ENCODE assay signal across 8 mouse cellular contexts in genomic region chr7:139249406-139250210, GRCm38 (mm10). TPM values are rescaled to one million over a fixed set of nuclear protein-coding genes. Genes with fewer than 3 reads are reported as not detected.
DNase-seq lines count a peak whose midpoint lies in the region; ATAC-seq and TF ChIP-seq lines count a peak whose summit lies in the region.

No protein-coding gene starts in this region.

- H3K4me1 ChIP-seq in heart, embryonic 15.5 days (replicated peaks), result peaks cover 77% of the 10 kb centered on the region
- H3K4me1 ChIP-seq in bone marrow macrophage, adult 2 months (ENCODE audit: control insufficient read depth, insufficient read depth, low read length), result peaks cover 31% of the 10 kb centered on the region
- H3K4me1 ChIP-seq in hindbrain, embryonic 12.5 days, result peaks cover 43% of the 10 kb centered on the region
- H3K4me1 ChIP-seq in midbrain, embryonic 12.5 days, result peaks cover 28% of the 10 kb centered on the region

- H3K9me3 ChIP-seq in heart, embryonic 15.5 days (replicated peaks), result no peaks in the 10 kb centered on the region
- no peaks in the 10 kb centered on the region for H3K9me3 ChIP-seq in hindbrain, embryonic 12.5 days (replicated peaks)
- H3K9me3 ChIP-seq in midbrain, embryonic 12.5 days, result no peaks in the 10 kb centered on the region

- 25% methylated on average over 7 of the region's 7 CpGs for WGBS in heart, embryonic 15.5 days
- 41% methylated on average over 7 of the region's 7 CpGs for whole genome bisulfite sequencing in hindbrain, embryonic 12.5 days
- WGBS in midbrain, embryonic 12.5 days, result 39% methylated on average over 7 of the region's 7 CpGs

- no peak for ATAC-seq in heart, embryonic 15.5 days (replicated peaks; ENCODE audit: insufficient number of reproducible peaks, insufficient read depth, low FRiP score, low read depth)
- ATAC-seq in hindbrain, embryonic 12.5 days (ENCODE audit: low FRiP score), result no peak
- peak; percentile 21; the same call in 1 of the 2 replicates for ATAC-seq in midbrain, embryonic 12.5 days (ENCODE audit: low FRiP score, low read depth)

- H3K36me3 ChIP-seq in heart, embryonic 15.5 days, result peaks cover under 1% of the 10 kb centered on the region; the same call in 1 of the 2 replicates
- H3K36me3 ChIP-seq in hindbrain, embryonic 12.5 days, result no peaks in the 10 kb centered on the region
- no peaks in the 10 kb centered on the region for H3K36me3 ChIP-seq in midbrain, embryonic 12.5 days

- no peak for TF ChIP-seq POLR2A in bone marrow macrophage, adult 2 months (IDR thresholded peaks at IDR 0.05; ENCODE audit: borderline replicate concordance, low read depth, low read length)

- DNase-seq in heart, adult 11 months, result no peak
- DNase-seq in urinary bladder, postnatal 4 days (ENCODE audit: low spot score in 2 of 2), result no peak
- no peak for DNase-seq in gastrocnemius, postnatal 10 days
- DNase-seq in layer of hippocampus, adult 9-10 months (ENCODE audit: low spot score), result no peak

- H3K27me3 ChIP-seq in heart, embryonic 15.5 days, result no peaks in the 10 kb centered on the region
- peaks cover 54% of the 10 kb centered on the region for H3K27me3 ChIP-seq in hindbrain, embryonic 12.5 days
- peaks cover 68% of the 10 kb centered on the region for H3K27me3 ChIP-seq in midbrain, embryonic 12.5 days

- no peak for TF ChIP-seq CTCF in bone marrow macrophage, adult 2 months (IDR thresholded peaks at IDR 0.05; ENCODE audit: low read depth, low read length)

- H3K4me3 ChIP-seq in heart, embryonic 15.5 days, result peak overlapping the region; percentile 77
- peak overlapping the region; percentile 89 for H3K4me3 ChIP-seq in bone marrow macrophage, adult 2 months (ENCODE audit: insufficient read depth, low read length)
- H3K4me3 ChIP-seq in hindbrain, embryonic 12.5 days, result peak overlapping the region; percentile 64; the same call in 1 of the 2 replicates
- H3K4me3 ChIP-seq in midbrain, embryonic 12.5 days, result no peak overlapping the region

- H3K9ac ChIP-seq in heart, embryonic 15.5 days, result no peak overlapping the region
- H3K9ac ChIP-seq in hindbrain, embryonic 12.5 days, result 0 out of 2 replicates have a peak overlapping the region, but pooled peaks have one; percentile 76
- H3K9ac ChIP-seq in midbrain, embryonic 12.5 days (replicated peaks), result no peak overlapping the region

- H3K4me2 ChIP-seq in heart, embryonic 15.5 days, result peak overlapping the region; percentile 92
- peak overlapping the region; percentile 95 for H3K4me2 ChIP-seq in hindbrain, embryonic 12.5 days (replicated peaks)
- H3K4me2 ChIP-seq in midbrain, embryonic 12.5 days (replicated peaks), result peak overlapping the region; percentile 90

- H3K27ac ChIP-seq in heart, embryonic 15.5 days, result peak overlapping the region; percentile 86; the same call in 1 of the 2 replicates
- peak overlapping the region; percentile 78 for H3K27ac ChIP-seq in bone marrow macrophage, adult 2 months (ENCODE audit: insufficient read depth, low read depth, low read length)
- H3K27ac ChIP-seq in hindbrain, embryonic 12.5 days, result no peak overlapping the region
- no peak overlapping the region for H3K27ac ChIP-seq in midbrain, embryonic 12.5 days (replicated peaks)

RNA-seq across cellular contexts. Expression of gene Pwwp2b, which starts 1.3 kb away (rescaled TPM):
- polyA plus RNA-seq in heart, embryonic 15.5 days (2015; fragmentation: Nextera tagmentation; extraction: Ambion mirVana), result 7.0 and 8.5 TPM in 2 replicates
- 11.4 and 13.0 TPM in 2 replicates for polyA plus RNA-seq in bone marrow macrophage, adult 2 months (2012; ENCODE audit: insufficient read depth, insufficient read length, missing spikeins)
- 4.3 and 5.1 TPM in 2 replicates for polyA plus RNA-seq in hindbrain, embryonic 12.5 days (2016; fragmentation: Nextera tagmentation; extraction: Ambion mirVana)
- polyA plus RNA-seq in midbrain, embryonic 12.5 days (2016; fragmentation: Nextera tagmentation; extraction: Ambion mirVana), result 3.4 and 3.9 TPM in 2 replicates
- total RNA-seq in gastrocnemius, postnatal 10 days (2021), result 1 to 10 TPM; 3.5 to 5.2 TPM

RNA-seq across cellular contexts. Expression of gene Stk32c, which starts 36.5 kb away (rescaled TPM):
- 0.08 and 0.10 TPM in 2 replicates for polyA plus RNA-seq in heart, embryonic 15.5 days (2015; fragmentation: Nextera tagmentation; extraction: Ambion mirVana)
- not detected in 2 replicates for polyA plus RNA-seq in bone marrow macrophage, adult 2 months (2012; ENCODE audit: insufficient read depth, insufficient read length, missing spikeins)
- 0.65 and 0.68 TPM in 2 replicates for polyA plus RNA-seq in hindbrain, embryonic 12.5 days (2016; fragmentation: Nextera tagmentation; extraction: Ambion mirVana)
- 0.66 and 1.0 TPM in 2 replicates for polyA plus RNA-seq in midbrain, embryonic 12.5 days (2016; fragmentation: Nextera tagmentation; extraction: Ambion mirVana)
- 1 to 10 TPM; 1.6 TPM for total RNA-seq in gastrocnemius, postnatal 10 days (2021)

RNA-seq across cellular contexts. Expression of gene Lrrc27, which starts 36.8 kb away (rescaled TPM):
- polyA plus RNA-seq in heart, embryonic 15.5 days (2015; fragmentation: Nextera tagmentation; extraction: Ambion mirVana), result 3.0 and 3.5 TPM in 2 replicates
- 4.6 and 8.9 TPM in 2 replicates for polyA plus RNA-seq in bone marrow macrophage, adult 2 months (2012; ENCODE audit: insufficient read depth, insufficient read length, missing spikeins)
- polyA plus RNA-seq in hindbrain, embryonic 12.5 days (2016; fragmentation: Nextera tagmentation; extraction: Ambion mirVana), result 3.2 and 5.3 TPM in 2 replicates
- 4.8 and 5.8 TPM in 2 replicates for polyA plus RNA-seq in midbrain, embryonic 12.5 days (2016; fragmentation: Nextera tagmentation; extraction: Ambion mirVana)
- 1 to 10 TPM; 2.9 to 4.2 TPM for total RNA-seq in gastrocnemius, postnatal 10 days (2021)

Comparison
In these comparisons a context has a peak if more than half of its experiments do, and no peak if none do; other contexts are left out.
1. H3K27ac ChIP-seq: peak in heart, embryonic 15.5 days (single experiment) and bone marrow macrophage, adult 2 months (single experiment); none in hindbrain, embryonic 12.5 days (single experiment) and midbrain, embryonic 12.5 days (single experiment).
2. Peak in every context shown above with its lines, with median percentiles within 50 percentile points of each other: H3K4me2 ChIP-seq.